Mouse (Mus musculus): ENCODE data around the gene Papola. TPM values are rescaled to one million over a fixed set of nuclear protein-coding genes. Genes with fewer than 3 reads are reported as not detected.

Papola gene
- polyA plus RNA-seq, 1 experiment from 2014 or later, result 299 TPM

- H3K27me3 ChIP-seq, result peaks cover 85% of the 10 kb centered on the region
- H3K36me3 ChIP-seq, result no peaks in the 10 kb centered on the region
- 49% methylated on average over 2 of the region's 2 CpGs for WGBS
These were observed 88.8 kb downstream of the Papola start for GRCm38 (mm10) chr12:105873283-105873682.

GRCm38 (mm10) chr12:105875112-105875511 lies 90.6 kb downstream of the Papola start:
- H3K27ac ChIP-seq (replicated peaks), result no peak overlapping the region
- no peaks in the 10 kb centered on the region for H3K36me3 ChIP-seq
- 8% methylated on average over 17 of the region's 17 CpGs for WGBS

More at GRCm38 (mm10) chr12:105873283-105873682, 88.8 kb downstream of the Papola start:
- H3K9ac ChIP-seq (replicated peaks), result no peak overlapping the region
- H3K4me1 ChIP-seq, result peaks cover 30% of the 10 kb centered on the region
- no peak overlapping the region for H3K4me2 ChIP-seq (replicated peaks)
- no peak overlapping the region for H3K4me3 ChIP-seq
- ATAC-seq (ENCODE audit: low FRiP score, low read depth), result no peak
- no peak overlapping the region for H3K27ac ChIP-seq (replicated peaks)
- H3K9me3 ChIP-seq, result no peaks in the 10 kb centered on the region

GRCm38 (mm10) chr12:105876521-105876920 lies 92.0 kb downstream of the Papola start:
- Histone ChIP-seq H3K36me3 (no peaks in the 10 kb centered on the region), H3K4me2 (replicated peaks) (no peak overlapping the region), H3K27me3 (peaks cover 74% of the 10 kb centered on the region), H3K4me1 (peaks cover 22% of the 10 kb centered on the region; the same call in 1 of the 2 replicates), H3K9me3 (peaks cover 15% of the 10 kb centered on the region), H3K27ac (replicated peaks) (no peak overlapping the region), H3K4me3 (no peak overlapping the region), H3K9ac (replicated peaks) (no peak overlapping the region)
- no peak for ATAC-seq (ENCODE audit: low FRiP score, low read depth)
- WGBS, result 70% methylated on average over 11 of the region's 11 CpGs

More at GRCm38 (mm10) chr12:105875112-105875511, 90.6 kb downstream of the Papola start:
- Histone ChIP-seq H3K4me2 (replicated peaks) (peak overlapping the region; percentile 34), H3K4me1 (peaks cover 22% of the 10 kb centered on the region; the same call in 1 of the 2 replicates), H3K27me3 (peaks cover 78% of the 10 kb centered on the region), H3K9me3 (peaks cover 10% of the 10 kb centered on the region), H3K9ac (replicated peaks) (no peak overlapping the region), H3K4me3 (no peak overlapping the region)
- peak; percentile 92 for ATAC-seq (ENCODE audit: low FRiP score, low read depth)

GRCm38 (mm10) chr12:105876931-105877330 lies 92.4 kb downstream of the Papola start:
- ATAC-seq (ENCODE audit: low FRiP score, low read depth), result no peak
- Histone ChIP-seq H3K4me3 (no peak overlapping the region), H3K36me3 (no peaks in the 10 kb centered on the region), H3K4me1 (peaks cover 22% of the 10 kb centered on the region; the same call in 1 of the 2 replicates), H3K27ac (replicated peaks) (no peak overlapping the region), H3K9me3 (peaks cover 15% of the 10 kb centered on the region), H3K27me3 (peaks cover 74% of the 10 kb centered on the region), H3K4me2 (replicated peaks) (no peak overlapping the region), H3K9ac (replicated peaks) (no peak overlapping the region)
- 84% methylated on average over 13 of the region's 13 CpGs for WGBS

- Histone ChIP-seq H3K9me3 (peaks cover 15% of the 10 kb centered on the region), H3K27me3 (peaks cover 70% of the 10 kb centered on the region), H3K4me1 (peaks cover 24% of the 10 kb centered on the region; the same call in 1 of the 2 replicates), H3K9ac (replicated peaks) (no peak overlapping the region), H3K27ac (replicated peaks) (no peak overlapping the region), H3K4me2 (replicated peaks) (no peak overlapping the region), H3K36me3 (no peaks in the 10 kb centered on the region), H3K4me3 (no peak overlapping the region)
- no peak for ATAC-seq (ENCODE audit: low FRiP score, low read depth)
- 85% methylated on average over 5 of the region's 5 CpGs for WGBS
These were observed 94.3 kb downstream of the Papola start for GRCm38 (mm10) chr12:105878746-105879145.

- peaks cover 22% of the 10 kb centered on the region for H3K4me1 ChIP-seq
- peak; percentile 30; the same call in 1 of the 2 replicates for ATAC-seq (ENCODE audit: low FRiP score, low read depth)
- H3K27ac ChIP-seq (replicated peaks), result peak overlapping the region; percentile 46; the same call in 1 of the 2 replicates
- no peak overlapping the region for H3K9ac ChIP-seq (replicated peaks)
- no peak overlapping the region for H3K4me3 ChIP-seq
- no peak overlapping the region for H3K4me2 ChIP-seq (replicated peaks)
- H3K9me3 ChIP-seq, result peaks cover 15% of the 10 kb centered on the region
- 82% methylated on average over 12 of the region's 12 CpGs for WGBS
- no peaks in the 10 kb centered on the region for H3K36me3 ChIP-seq
- H3K27me3 ChIP-seq, result peaks cover 33% of the 10 kb centered on the region
These were observed 99.5 kb downstream of the Papola start for GRCm38 (mm10) chr12:105883799-105884514.

GRCm38 (mm10) chr12:105884515-105885323 lies 100.2 kb downstream of the Papola start:
- H3K4me3 ChIP-seq, result no peak overlapping the region

More at GRCm38 (mm10) chr12:105884515-105885323, 100.2 kb downstream of the Papola start:
- ATAC-seq (ENCODE audit: low FRiP score, low read depth), result peak; percentile 76
- Histone ChIP-seq H3K27ac (replicated peaks) (peak overlapping the region; percentile 46), H3K9ac (replicated peaks) (no peak overlapping the region), H3K4me2 (replicated peaks) (peak overlapping the region; percentile 28), H3K27me3 (peaks cover 32% of the 10 kb centered on the region), H3K9me3 (peaks cover 9% of the 10 kb centered on the region; the same call in 1 of the 2 replicates), H3K4me1 (peaks cover 22% of the 10 kb centered on the region), H3K36me3 (no peaks in the 10 kb centered on the region)
- 25% methylated on average over 22 of the region's 22 CpGs for WGBS

Small RNA genes within 50 kb of the gene (microRNA-seq; reads per million reads assigned to microRNA genes)
- gene Gm22120, result not detected

Other genes starting within 250 kb of the Papola start
- gene Bdkrb2, start 221.5 kb upstream of the Papola start, polyA plus RNA-seq (2016; fragmentation: Nextera tagmentation; extraction: Ambion mirVana), result 0.50 and 0.66 TPM in 2 replicates
- not detected in 2 replicates for gene Bdkrb1, start 181.6 kb upstream of the Papola start, polyA plus RNA-seq (2016; fragmentation: Nextera tagmentation; extraction: Ambion mirVana)
- gene Gskip, start 99.9 kb upstream of the Papola start, polyA plus RNA-seq (2016; fragmentation: Nextera tagmentation; extraction: Ambion mirVana), result 37.3 and 38.2 TPM in 2 replicates
- gene Atg2b, start 99.5 kb upstream of the Papola start, polyA plus RNA-seq (2016; fragmentation: Nextera tagmentation; extraction: Ambion mirVana), result 15.5 and 18.3 TPM in 2 replicates
- 0.50 and 0.67 TPM in 2 replicates for gene Ak7, start 78.7 kb upstream of the Papola start, polyA plus RNA-seq (2016; fragmentation: Nextera tagmentation; extraction: Ambion mirVana)
- gene Vrk1, start 225.5 kb downstream of the Papola start, polyA plus RNA-seq (2016; fragmentation: Nextera tagmentation; extraction: Ambion mirVana), result 77.2 and 78.6 TPM in 2 replicates

Measured in midbrain, embryonic 12.5 days (tissue).